Mouse (Mus musculus) liver, adult 2 months (tissue): ENCODE data around the gene Gpbp1. TPM values are rescaled to one million over a fixed set of nuclear protein-coding genes. Genes with fewer than 3 reads are reported as not detected.

Experiments
- DNase-seq: peaks from one replicate; pipeline ENCODE4 v3.0.0-alpha.2; 2011; ENCODE audit warnings: low read depth, low spot score; ENCODE audit errors: extremely low read depth
- H3K27ac ChIP-seq: fragments of 200-500 bp; replicated peaks from 2 replicates; pipeline ENCODE4 v1.5.1; 2012; ENCODE audit warnings: low read depth, mild to moderate bottlenecking, control low read depth, inconsistent platforms, low read length; ENCODE audit not compliant: insufficient read depth
- H3K27me3 ChIP-seq: fragments of 200-500 bp; 2 replicates; pipeline ENCODE4 v1.6.1; 2012; ENCODE audit warnings: mild to moderate bottlenecking, moderate library complexity, low read length, inconsistent platforms; ENCODE audit not compliant: control insufficient read depth, insufficient read depth
- H3K36me3 ChIP-seq: fragments of 200-500 bp; 2 replicates; pipeline ENCODE4 v1.6.1; 2012; ENCODE audit warnings: low read length, inconsistent platforms; ENCODE audit not compliant: control insufficient read depth, insufficient read depth
- H3K4me1 ChIP-seq: fragments of 200-500 bp; 2 replicates; pipeline ENCODE4 v1.6.1; 2011; ENCODE audit warnings: low read length; ENCODE audit not compliant: control insufficient read depth, insufficient read depth
- H3K4me3 ChIP-seq: fragments of 200-500 bp; 2 replicates; pipeline ENCODE4 v1.5.1; 2011; ENCODE audit warnings: low read depth, mild to moderate bottlenecking, control low read depth, low read length, moderate library complexity; ENCODE audit not compliant: insufficient read depth
- H3K79me2 ChIP-seq: fragments of 200-500 bp; 2 replicates; pipeline ENCODE4 v1.6.1; 2012; ENCODE audit warnings: inconsistent platforms, mild to moderate bottlenecking, low read length, moderate library complexity; ENCODE audit not compliant: control insufficient read depth, insufficient read depth
- H3K9ac ChIP-seq: fragments of 200-500 bp; 2 replicates; pipeline ENCODE4 v1.6.1; 2012; ENCODE audit warnings: low read depth, mild to moderate bottlenecking, control low read depth, inconsistent platforms, low read length
- CTCF ChIP-seq: fragments of 200-500 bp; IDR thresholded peaks from 2 replicates; pipeline ENCODE4 v1.5.1; 2011; ENCODE audit warnings: low read depth, low read length, control low read depth
- POLR2A ChIP-seq: fragments of 200-500 bp; IDR thresholded peaks from 2 replicates; pipeline ENCODE4 v1.6.1; 2011; ENCODE audit warnings: low read length, control low read depth; ENCODE audit not compliant: insufficient read depth; ENCODE audit errors: extremely low read depth
- WGBS: fragments of 180-500 bp; shearing (Covaris S2); methylation state at CpG from one replicate; pipeline ENCODE4 v1.1.7; 2018; 5-methylcytosine and 5-hydroxymethylcytosine counted together
- polyA plus RNA-seq: library from polyadenylated mRNA; depleted of rRNA; stranded (reverse); fragments of >200 nt; gene quantifications from 2 replicates; pipeline ENCODE4 v1.2.3, GENCODE M21; 2012
- total RNA-seq: library from RNA; depleted of rRNA; stranded (reverse); fragments of >200 nt; gene quantifications from 2 replicates; pipeline ENCODE4 v1.2.3, GENCODE M21; 2014

Gpbp1 gene
- total and polyA plus RNA-seq, 2 experiments = 1.6 to 37.8 TPM

GRCm38 (mm10) chr13:111456790-111457189, 33.1 kb downstream of the Gpbp1 start:
- peaks cover 17% of the 10 kb centered on the region for H3K36me3 ChIP-seq
- WGBS = 18% methylated on average over 2 of the region's 2 CpGs
- H3K79me2 ChIP-seq = peaks cover 21% of the 10 kb centered on the region
- H3K27ac ChIP-seq = no peak overlapping the region
- peak; percentile 65 for DNase-seq
- H3K4me1 ChIP-seq = peaks cover 8% of the 10 kb centered on the region
- no peak overlapping the region for H3K9ac ChIP-seq
- H3K4me3 ChIP-seq = no peak overlapping the region
- no peaks in the 10 kb centered on the region for H3K27me3 ChIP-seq
- TF ChIP-seq POLR2A = no peak
- TF ChIP-seq CTCF = no peak

DNA sequence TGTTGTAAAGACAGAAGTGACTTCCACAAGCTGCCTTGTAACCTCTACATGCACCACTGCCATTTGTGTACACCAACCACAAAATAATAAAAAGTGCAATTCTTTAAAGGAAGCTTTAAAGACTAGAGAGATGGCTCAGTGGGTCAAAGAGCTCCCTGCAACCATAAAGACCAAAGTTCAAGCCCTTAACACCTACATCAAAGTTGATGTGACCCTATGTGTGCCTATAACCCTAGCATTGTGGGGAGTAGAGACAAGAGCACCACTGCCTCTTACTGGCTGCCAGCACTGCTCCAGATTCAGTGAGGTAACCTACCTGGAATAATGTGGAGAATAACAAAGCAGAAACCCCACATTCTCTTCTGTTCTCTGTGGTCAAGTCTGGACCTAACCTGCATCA, 45.6 kb downstream of the Gpbp1 start:
- H3K9ac ChIP-seq = no peak overlapping the region
- H3K36me3 ChIP-seq = peaks cover 17% of the 10 kb centered on the region
- peaks cover 3% of the 10 kb centered on the region; the same call in 1 of the 2 replicates for H3K4me1 ChIP-seq
- H3K4me3 ChIP-seq = no peak overlapping the region
- DNase-seq = no peak
- no peak overlapping the region for H3K27ac ChIP-seq
- no peaks in the 10 kb centered on the region for H3K27me3 ChIP-seq
- no peaks in the 10 kb centered on the region for H3K79me2 ChIP-seq
- TF ChIP-seq POLR2A (no peak), CTCF (no peak)

GRCm38 (mm10) chr13:111431174-111431573, 58.7 kb downstream of the Gpbp1 start:
- no peak overlapping the region for H3K4me3 ChIP-seq
- no peaks in the 10 kb centered on the region for H3K79me2 ChIP-seq
- no peaks in the 10 kb centered on the region for H3K27me3 ChIP-seq
- no peak overlapping the region for H3K9ac ChIP-seq
- peaks cover 7% of the 10 kb centered on the region for H3K4me1 ChIP-seq
- H3K36me3 ChIP-seq = peaks cover 23% of the 10 kb centered on the region
- peak overlapping the region; percentile 65; the same call in 1 of the 2 replicates for H3K27ac ChIP-seq
- TF ChIP-seq CTCF (no peak), POLR2A (no peak)
- WGBS = 14% methylated on average over 1 of the region's 1 CpGs
- DNase-seq = peak; percentile 99

DNA sequence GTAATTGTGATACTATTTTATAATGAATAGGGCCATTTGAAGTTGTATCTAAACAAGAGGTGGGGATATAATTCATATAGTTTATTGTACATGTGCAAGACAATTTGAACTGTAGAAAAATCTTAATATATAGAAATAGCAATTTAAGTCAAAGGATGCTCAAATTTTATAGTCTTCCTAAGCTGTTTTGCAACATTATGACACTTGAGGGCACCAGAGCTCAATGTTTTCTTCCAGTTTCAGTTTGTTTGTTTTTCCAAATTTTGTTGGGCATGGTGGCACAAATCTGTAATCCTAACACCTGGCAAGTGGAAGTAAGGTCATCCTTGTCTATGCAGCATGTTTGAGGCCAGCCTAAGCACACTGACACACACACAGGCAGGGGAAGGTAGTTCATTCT, 68.6 kb downstream of the Gpbp1 start:
- TF ChIP-seq CTCF (no peak), POLR2A (no peak)
- no peak overlapping the region; the same call in 1 of the 2 replicates for H3K27ac ChIP-seq
- peak; percentile 71 for DNase-seq
- peaks cover 3% of the 10 kb centered on the region for H3K4me1 ChIP-seq
- no peak overlapping the region for H3K4me3 ChIP-seq
- H3K79me2 ChIP-seq = no peaks in the 10 kb centered on the region
- H3K27me3 ChIP-seq = no peaks in the 10 kb centered on the region
- H3K36me3 ChIP-seq = peaks cover 8% of the 10 kb centered on the region; the same call in 1 of the 2 replicates
- no peak overlapping the region for H3K9ac ChIP-seq

- WGBS = 44% methylated on average over 2 of the region's 2 CpGs
- Histone ChIP-seq H3K4me3 (no peak overlapping the region), H3K4me1 (peaks cover 3% of the 10 kb centered on the region), H3K79me2 (no peaks in the 10 kb centered on the region), H3K9ac (no peak overlapping the region), H3K27me3 (no peaks in the 10 kb centered on the region), H3K27ac (no peak overlapping the region), H3K36me3 (no peaks in the 10 kb centered on the region)
- peak; percentile 51 for DNase-seq
- TF ChIP-seq POLR2A (no peak), CTCF (no peak)
Measured at GRCm38 (mm10) chr13:111418087-111418486, 71.8 kb downstream of the Gpbp1 start.

DNA sequence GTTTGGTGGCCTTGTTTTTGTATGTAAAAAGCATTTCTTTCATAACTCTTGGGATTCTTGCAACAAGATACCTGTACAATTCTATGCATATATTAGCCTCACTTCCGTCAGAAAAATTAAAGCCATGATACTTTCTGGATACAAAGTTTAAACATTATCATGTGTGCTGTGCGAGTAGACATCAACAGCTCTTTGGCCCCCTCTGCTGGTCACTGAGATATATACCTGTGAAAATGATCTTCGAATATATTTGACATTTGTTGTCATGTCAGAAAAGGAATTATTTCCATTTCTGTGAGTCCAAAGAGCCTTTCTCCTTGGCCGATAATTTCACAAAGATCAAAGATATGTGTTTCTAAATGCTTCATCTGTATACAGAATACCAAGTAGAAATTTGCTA, 76.8 kb downstream of the Gpbp1 start:
- peak; percentile 38 for DNase-seq
- Histone ChIP-seq H3K79me2 (no peaks in the 10 kb centered on the region), H3K27me3 (no peaks in the 10 kb centered on the region), H3K9ac (no peak overlapping the region), H3K4me3 (no peak overlapping the region), H3K27ac (no peak overlapping the region), H3K36me3 (no peaks in the 10 kb centered on the region), H3K4me1 (no peaks in the 10 kb centered on the region)
- TF ChIP-seq POLR2A (no peak), CTCF (peak; percentile 10; the same call in 1 of the 2 replicates)
- WGBS = 18% methylated on average over 4 of the region's 4 CpGs
